Mouse (Mus musculus): ENCODE measurements around the gene Nrxn1. TPM values are rescaled to one million over a fixed set of nuclear protein-coding genes. Genes with fewer than 3 reads are reported as not detected.
A peak's percentile ranks its signal among the peaks of the same experiment; 100 is the strongest.

Nrxn1 gene
- polyA plus RNA-seq, 1 experiment: 2.4 TPM

GRCm38 (mm10) chr17:90836154-90837021 lies 256.5 kb downstream of the Nrxn1 start:
- no peak for DNase-seq
- H3K4me3 ChIP-seq (replicated peaks; ENCODE audit: extremely low read depth, low read depth, low read length): no peak overlapping the region
- no peaks in the 10 kb centered on the region; the same call in 1 of the 2 replicates for H3K4me1 ChIP-seq (ENCODE audit: control insufficient read depth, insufficient read depth, low read length)
- TF ChIP-seq CTCF (IDR thresholded peaks at IDR 0.05; ENCODE audit: insufficient read depth, low read length) (no peak), POLR2A (IDR thresholded peaks at IDR 0.05; ENCODE audit: borderline replicate concordance, extremely low read depth, low read depth, low read length) (no peak)
- 64% methylated on average over 4 of the region's 4 CpGs for WGBS

GRCm38 (mm10) chr17:90818340-90818739 lies 274.5 kb downstream of the Nrxn1 start:
- no peaks in the 10 kb centered on the region for H3K4me1 ChIP-seq (ENCODE audit: control insufficient read depth, insufficient read depth, low read length)
- no peak overlapping the region for H3K4me3 ChIP-seq (replicated peaks; ENCODE audit: extremely low read depth, low read depth, low read length)
- WGBS: 65% methylated on average over 2 of the region's 2 CpGs
- no peak for TF ChIP-seq CTCF (IDR thresholded peaks at IDR 0.05; ENCODE audit: insufficient read depth, low read length)
- no peak for DNase-seq

- Histone ChIP-seq H3K4me1 (ENCODE audit: control insufficient read depth, insufficient read depth, low read length) (no peaks in the 10 kb centered on the region), H3K4me3 (replicated peaks; ENCODE audit: extremely low read depth, low read depth, low read length) (no peak overlapping the region)
- 82% methylated on average over 2 of the region's 2 CpGs for WGBS
- no peak for DNase-seq
- no peak for TF ChIP-seq CTCF (IDR thresholded peaks at IDR 0.05; ENCODE audit: insufficient read depth, low read length)
- TF ChIP-seq POLR2A (IDR thresholded peaks at IDR 0.05; ENCODE audit: borderline replicate concordance, extremely low read depth, low read depth, low read length): no peak
Observed at GRCm38 (mm10) chr17:90817898-90818297, 275.0 kb downstream of the Nrxn1 start.

- WGBS: 97% methylated on average over 1 of the region's 1 CpGs
- no peak for DNase-seq
- Histone ChIP-seq H3K4me3 (replicated peaks; ENCODE audit: extremely low read depth, low read depth, low read length) (no peak overlapping the region), H3K4me1 (ENCODE audit: control insufficient read depth, insufficient read depth, low read length) (no peaks in the 10 kb centered on the region)
- no peak for TF ChIP-seq POLR2A (IDR thresholded peaks at IDR 0.05; ENCODE audit: borderline replicate concordance, extremely low read depth, low read depth, low read length)
- TF ChIP-seq CTCF (IDR thresholded peaks at IDR 0.05; ENCODE audit: insufficient read depth, low read length): no peak
Observed at GRCm38 (mm10) chr17:90815306-90815705, 277.6 kb downstream of the Nrxn1 start.

DNA sequence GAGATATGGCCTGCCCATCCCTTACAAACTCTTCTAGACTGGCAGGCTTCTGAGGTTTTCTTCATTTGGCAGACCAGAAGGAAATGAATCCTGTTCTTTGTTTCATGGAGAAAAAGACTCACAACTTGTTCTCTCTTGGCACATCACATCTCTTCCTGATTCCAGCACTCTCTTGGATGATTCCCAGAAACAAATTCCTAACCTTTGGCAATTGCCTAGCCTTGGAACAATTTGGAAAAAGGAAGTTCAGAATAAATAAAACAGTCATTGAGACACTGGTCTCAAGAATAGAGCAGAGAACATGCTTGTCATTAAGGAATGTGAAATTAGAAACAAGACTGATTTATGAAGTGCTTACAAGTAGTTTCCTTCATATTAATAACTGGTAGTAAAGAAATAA lies 279.1 kb downstream of the Nrxn1 start:
- no peak for DNase-seq

GRCm38 (mm10) chr17:90812485-90812884 lies 280.4 kb downstream of the Nrxn1 start:
- Histone ChIP-seq H3K4me1 (ENCODE audit: control insufficient read depth, insufficient read depth, low read length) (no peaks in the 10 kb centered on the region), H3K4me3 (replicated peaks; ENCODE audit: extremely low read depth, low read depth, low read length) (no peak overlapping the region)
- 84% methylated on average over 2 of the region's 2 CpGs for WGBS
- TF ChIP-seq POLR2A (IDR thresholded peaks at IDR 0.05; ENCODE audit: borderline replicate concordance, extremely low read depth, low read depth, low read length) (no peak), CTCF (IDR thresholded peaks at IDR 0.05; ENCODE audit: insufficient read depth, low read length) (no peak)
- DNase-seq: no peak

More for the DNA sequence above, 279.1 kb downstream of the Nrxn1 start:
- TF ChIP-seq CTCF (IDR thresholded peaks at IDR 0.05; ENCODE audit: insufficient read depth, low read length) (no peak), POLR2A (IDR thresholded peaks at IDR 0.05; ENCODE audit: borderline replicate concordance, extremely low read depth, low read depth, low read length) (no peak)
- Histone ChIP-seq H3K4me1 (ENCODE audit: control insufficient read depth, insufficient read depth, low read length) (no peaks in the 10 kb centered on the region), H3K4me3 (replicated peaks; ENCODE audit: extremely low read depth, low read depth, low read length) (no peak overlapping the region)

DNA sequence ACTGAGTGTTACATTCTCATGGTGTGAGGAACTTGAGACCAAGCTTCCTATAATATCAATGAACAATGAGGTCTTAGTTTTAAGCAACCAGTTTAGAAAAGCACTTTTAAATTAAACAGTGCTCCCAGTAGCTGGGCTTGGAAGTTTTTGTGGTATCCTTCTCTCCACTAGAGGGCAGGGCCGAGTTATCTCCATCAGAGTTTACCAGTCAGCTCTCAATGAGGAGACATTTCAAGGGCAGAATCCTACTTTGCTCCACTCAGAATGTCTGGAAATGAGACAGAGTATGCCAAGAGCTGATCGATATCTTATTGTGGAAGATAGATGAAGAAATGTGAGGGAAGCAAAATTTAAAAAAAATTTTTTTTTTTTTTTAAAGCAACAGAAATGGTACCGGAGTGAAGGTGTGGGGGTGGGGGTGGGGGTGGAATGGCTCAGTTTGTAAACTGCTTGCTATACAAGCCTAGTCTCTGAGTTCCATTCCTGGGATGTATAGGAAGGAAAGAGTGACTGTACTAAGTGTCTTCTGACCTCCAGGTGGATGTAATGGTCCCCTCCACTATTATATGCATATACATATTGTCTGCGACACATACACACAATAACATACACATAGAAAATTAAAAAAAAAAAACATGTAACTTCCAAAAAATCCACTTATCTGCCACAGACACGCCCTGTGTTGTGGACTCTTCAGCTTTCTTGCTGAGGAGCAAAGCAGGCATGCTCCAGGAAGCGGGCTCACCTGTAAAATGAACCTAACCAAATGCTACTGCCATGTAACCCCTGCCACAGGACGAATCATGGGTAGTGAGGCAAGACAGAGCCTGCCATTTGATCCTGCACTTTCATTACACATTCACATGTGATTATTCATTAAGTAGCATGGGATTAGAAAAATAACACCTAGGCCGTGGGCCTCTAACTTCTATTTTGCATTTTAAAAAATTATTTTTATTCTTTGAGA lies 283.4 kb downstream of the Nrxn1 start:
- WGBS: 65% methylated on average over 8 of the region's 8 CpGs
- TF ChIP-seq CTCF (IDR thresholded peaks at IDR 0.05; ENCODE audit: insufficient read depth, low read length) (peak; percentile 17; the same call in 1 of the 2 replicates), POLR2A (IDR thresholded peaks at IDR 0.05; ENCODE audit: borderline replicate concordance, extremely low read depth, low read depth, low read length) (no peak)
- Histone ChIP-seq H3K4me3 (replicated peaks; ENCODE audit: extremely low read depth, low read depth, low read length) (no peak overlapping the region), H3K4me1 (ENCODE audit: control insufficient read depth, insufficient read depth, low read length) (no peaks in the 10 kb centered on the region)
- peak; percentile 13 for DNase-seq

- Histone ChIP-seq H3K4me1 (ENCODE audit: control insufficient read depth, insufficient read depth, low read length) (no peaks in the 10 kb centered on the region), H3K4me3 (replicated peaks; ENCODE audit: extremely low read depth, low read depth, low read length) (no peak overlapping the region)
- no peak for DNase-seq
- no peak for TF ChIP-seq CTCF (IDR thresholded peaks at IDR 0.05; ENCODE audit: insufficient read depth, low read length)
- TF ChIP-seq POLR2A (IDR thresholded peaks at IDR 0.05; ENCODE audit: borderline replicate concordance, extremely low read depth, low read depth, low read length): no peak
- 83% methylated on average over 2 of the region's 2 CpGs for WGBS
Observed at GRCm38 (mm10) chr17:90808256-90808655, 284.6 kb downstream of the Nrxn1 start.

GRCm38 (mm10) chr17:90807199-90807598 lies 285.7 kb downstream of the Nrxn1 start:
- no peak for TF ChIP-seq POLR2A (IDR thresholded peaks at IDR 0.05; ENCODE audit: borderline replicate concordance, extremely low read depth, low read depth, low read length)
- TF ChIP-seq CTCF (IDR thresholded peaks at IDR 0.05; ENCODE audit: insufficient read depth, low read length): no peak
- no peak overlapping the region for H3K4me3 ChIP-seq (replicated peaks; ENCODE audit: extremely low read depth, low read depth, low read length)
- no peak for DNase-seq
- no peaks in the 10 kb centered on the region for H3K4me1 ChIP-seq (ENCODE audit: control insufficient read depth, insufficient read depth, low read length)
